Mouse (Mus musculus) Patski (cell line): ENCODE data around the gene Gm6034. TPM values are rescaled to one million over a fixed set of nuclear protein-coding genes. Genes with fewer than 3 reads are reported as not detected.
"Not testable (repeated sequence)": the region's sequence is repeated elsewhere in the genome, so short reads cannot be mapped to it uniquely, and the experiment has no call there.

Source experiments
- ATAC-seq: fragments of 100-300 bp; one replicate; pipeline ENCODE4 v1.8.0; 2021
- CTCF ChIA-PET: fragments of 350-600 bp; sonication (Branson Sonifier 250); formaldehyde crosslinking; loops from one replicate; lab custom pipeline; 2022; ENCODE audit warnings: inconsistent platforms; lab: Charles Lee
- POLR2A ChIA-PET: fragments of 350-600 bp; sonication (Branson Sonifier 250); formaldehyde crosslinking; loops from one replicate; lab custom pipeline; 2022; ENCODE audit warnings: antibody characterized with exemption, inconsistent platforms; lab: Charles Lee
- DNase-seq: peaks from one replicate; pipeline ENCODE4 v3.0.0-alpha.2; 2011; ENCODE audit warnings: low read depth, low spot score
- H3K27me3 ChIP-seq: fragments of 371-371 bp; one replicate; pipeline ENCODE4 v1.5.1; 2021
- CTCF ChIP-seq: fragments of 100-300 bp; IDR thresholded peaks from one replicate; pipeline ENCODE4 v1.5.1; 2021
- in situ Hi-C: fragments of 300-500 bp; cut with MboI; formaldehyde crosslinking; loops from 3 replicates; pipeline ENCODE4 v1.11.1; 2018; ENCODE audit warnings: low pct_unique_long_range_greater_than_20kb, mixed read lengths
- polyA plus RNA-seq: library from polyadenylated mRNA; unstranded; gene quantifications from one replicate; pipeline ENCODE4 v1.2.3, GENCODE M21; 2021

Gm6034 gene
- polyA plus RNA-seq, 1 experiment from 2014 or later = not detected

DNA sequence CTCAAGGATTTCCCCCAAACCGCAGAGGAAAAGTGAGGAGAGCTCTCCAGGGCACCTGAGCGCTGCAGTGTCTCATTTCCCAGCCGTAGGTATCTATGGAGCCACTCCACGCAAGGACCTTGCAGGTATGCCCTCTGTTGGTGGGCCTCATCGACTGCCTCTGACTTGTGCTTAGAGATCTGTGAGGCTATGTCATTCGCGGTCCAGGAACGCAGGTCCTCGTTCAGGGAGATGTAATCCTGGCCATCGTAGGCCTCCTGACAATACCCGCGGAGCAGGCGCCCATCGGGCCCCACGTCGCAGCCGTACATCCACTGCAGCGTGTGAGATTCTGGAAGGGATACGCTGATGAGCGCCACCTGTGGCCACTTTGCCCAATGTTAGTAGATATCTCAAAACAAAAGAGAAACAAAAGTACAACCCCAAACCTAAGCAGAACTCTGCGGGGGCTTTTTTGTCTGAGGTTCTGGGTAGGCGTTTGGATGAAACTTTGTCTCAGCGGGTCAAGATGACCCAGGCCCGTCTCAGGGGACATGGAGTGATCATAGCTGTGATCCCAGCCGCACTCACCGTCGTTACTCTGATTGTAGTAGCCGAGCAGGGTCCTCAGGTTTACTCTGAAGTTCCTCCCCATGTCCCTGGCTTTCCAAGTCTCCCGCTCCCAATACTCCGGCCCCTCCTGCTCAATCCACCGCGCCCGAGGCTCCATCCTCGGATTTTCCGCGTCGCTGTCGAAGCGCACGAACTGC is 11.0 kb upstream of the Gm6034 start:
- in situ Hi-C loops = loop anchor here (10.0 kb wide), 1 partner anchor 83 kb away; no protein-coding TSS in a partner anchor
- CTCF ChIA-PET = interaction anchor here (0.9 to 3.1 kb wide), 3 partner anchors 11 to 31 kb away, joined by 3 to 12 read pairs (median 6); partner anchors contain the start of gene H2-T24
- POLR2A ChIA-PET = interaction anchor here (0.7 kb wide), 1 partner anchor 33 kb away, joined by 3 read pairs; no protein-coding TSS in a partner anchor
- not testable (repeated sequence) for DNase-seq, H3K27me3 ChIP-seq
- ATAC-seq = peak; percentile 66
- peak; percentile 76 for TF ChIP-seq CTCF

DNA sequence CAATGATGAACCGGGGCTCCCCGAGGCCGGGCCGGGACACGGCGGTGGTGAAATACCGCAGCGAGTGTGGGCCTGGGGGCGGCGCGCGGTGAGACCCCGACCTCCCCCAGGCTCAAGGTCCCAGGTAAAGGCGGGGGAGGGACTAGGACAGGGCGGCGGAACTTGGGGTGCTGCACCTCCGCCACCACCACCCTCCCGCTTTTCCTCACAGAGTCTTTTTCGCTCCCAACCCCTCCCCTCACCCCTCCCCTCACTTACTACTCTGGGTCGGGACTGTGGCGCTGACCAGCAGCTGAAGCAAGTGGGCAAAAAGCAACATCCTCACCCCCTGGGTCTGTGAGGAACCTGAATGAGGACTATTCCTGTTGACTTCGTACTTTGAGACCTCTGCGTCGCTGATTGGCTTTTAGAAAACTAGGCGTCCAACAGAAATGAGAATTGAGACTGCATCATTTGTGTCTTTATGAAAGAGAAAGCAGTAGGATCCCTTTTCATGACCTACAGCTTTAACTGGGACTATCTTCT is 10.3 kb upstream of the Gm6034 start, which contains the start of gene H2-T23:
H2-T23 (minus strand) TSS at position 505 of the 525 bp plus-strand sequence.
- DNase-seq, POLR2A ChIA-PET, H3K27me3 ChIP-seq: not testable (repeated sequence)
- in situ Hi-C loops = loop anchor here (10.0 kb wide), 1 partner anchor 82 kb away; no protein-coding TSS in a partner anchor
- peak; percentile 50 for ATAC-seq
- CTCF ChIA-PET = interaction anchor here (1.2 to 3.1 kb wide), 2 partner anchors 32 to 35 kb away, joined by 4 to 12 read pairs; no protein-coding TSS in a partner anchor

GRCm38 (mm10) chr17:36034524-36034923 is 8.2 kb upstream of the Gm6034 start:
- H3K27me3 ChIP-seq, DNase-seq, POLR2A ChIA-PET, ATAC-seq: not testable (repeated sequence)
- in situ Hi-C loops = loop anchor here (10.0 kb wide), 1 partner anchor 80 kb away; no protein-coding TSS in a partner anchor
- CTCF ChIA-PET = interaction anchor here (0.8 to 3.6 kb wide), 6 partner anchors 14 to 97 kb away, joined by 3 to 15 read pairs (median 6); partner anchors contain the start of gene H2-T24

DNA sequence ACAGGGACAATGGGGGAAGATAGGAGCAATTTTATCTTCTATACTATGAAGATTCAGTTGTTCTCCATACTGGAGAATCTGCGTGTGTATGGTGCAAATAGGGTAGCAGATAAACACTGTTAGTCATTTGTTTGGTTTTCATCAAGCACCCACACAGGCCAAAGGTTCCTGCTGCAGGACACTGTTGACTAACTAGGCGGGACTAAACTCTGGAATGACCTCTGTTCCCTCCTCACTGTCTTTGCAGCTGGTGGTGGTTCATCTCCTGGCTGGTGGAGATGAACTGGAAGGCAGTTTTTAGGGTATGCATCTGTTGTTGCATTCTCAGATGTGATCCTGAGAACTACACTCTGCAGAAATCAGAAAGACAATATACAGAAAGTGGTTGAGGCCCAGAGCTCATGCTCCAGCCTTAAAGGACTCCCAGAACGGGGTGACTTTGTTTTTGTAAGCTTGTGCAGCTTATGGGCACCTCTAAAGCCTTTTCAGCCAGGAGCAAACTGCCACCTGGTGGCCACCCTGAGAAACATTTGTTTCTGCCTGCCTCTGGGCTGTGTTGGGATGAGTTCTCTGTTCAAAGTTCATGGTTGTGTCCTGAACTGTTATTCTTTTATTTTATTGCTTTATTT is 7.6 kb upstream of the Gm6034 start:
- peak; percentile 63 for TF ChIP-seq CTCF
- H3K27me3 ChIP-seq, POLR2A ChIA-PET, DNase-seq, ATAC-seq: not testable (repeated sequence)
- in situ Hi-C loops = loop anchor here (10.0 kb wide), 1 partner anchor 80 kb away; no protein-coding TSS in a partner anchor
- CTCF ChIA-PET = interaction anchor here (0.8 to 3.6 kb wide), 7 partner anchors 14 to 97 kb away, joined by 3 to 15 read pairs (median 5); partner anchors contain the start of gene H2-T24

DNA sequence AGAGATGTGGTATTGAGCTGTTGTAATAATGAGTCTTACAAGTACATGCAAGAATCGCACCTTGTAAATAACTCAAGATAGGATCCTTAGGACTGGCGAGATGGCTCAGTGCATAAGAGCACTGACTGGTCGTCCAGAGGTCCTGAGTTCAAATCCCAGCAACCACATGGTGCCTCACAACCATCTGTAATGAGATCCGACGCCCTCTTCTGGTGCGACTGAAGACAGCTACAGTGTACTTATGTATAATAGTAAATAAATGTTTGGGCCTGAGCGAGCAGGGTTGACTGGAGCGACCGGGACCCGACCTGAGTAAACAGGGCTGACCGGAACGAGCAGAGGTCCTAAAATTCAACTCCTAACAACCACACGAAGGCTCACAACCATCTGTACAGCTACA is 6.6 kb upstream of the Gm6034 start:
- H3K27me3 ChIP-seq, ATAC-seq, DNase-seq, POLR2A ChIA-PET: not testable (repeated sequence)
- CTCF ChIA-PET = interaction anchor here (0.8 to 3.6 kb wide), 4 partner anchors 24 to 78 kb away, joined by 3 to 15 read pairs (median 4); no protein-coding TSS in a partner anchor
- in situ Hi-C loops = loop anchor here (10.0 kb wide), 1 partner anchor 79 kb away; no protein-coding TSS in a partner anchor

DNA sequence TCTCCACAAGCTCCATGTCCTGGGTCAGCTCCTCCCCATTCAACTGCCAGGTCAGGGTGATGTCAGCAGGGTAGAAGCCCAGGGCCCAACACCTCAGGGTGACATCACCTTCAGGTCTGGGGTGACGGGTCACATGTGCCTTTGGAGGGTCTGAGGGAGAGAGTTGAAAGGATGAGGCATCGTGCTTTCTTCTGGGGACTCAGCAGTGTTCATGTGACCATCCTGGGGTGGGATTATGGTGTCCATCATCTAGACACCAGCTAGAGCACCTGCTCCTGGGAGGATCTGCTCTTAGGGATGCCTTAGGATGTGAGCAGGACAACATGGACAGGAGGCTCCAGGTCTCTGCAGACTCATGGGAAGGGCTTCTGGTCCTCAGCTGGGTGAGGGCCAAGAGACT is 2.2 kb upstream of the Gm6034 start:
- POLR2A ChIA-PET, DNase-seq, in situ Hi-C loops, ATAC-seq, H3K27me3 ChIP-seq, CTCF ChIA-PET: not testable (repeated sequence)

- DNase-seq, POLR2A ChIA-PET, CTCF ChIA-PET, H3K27me3 ChIP-seq, in situ Hi-C loops: not testable (repeated sequence)
- ATAC-seq = peak; percentile 60
These were observed 706 bp upstream of the Gm6034 start for GRCm38 (mm10) chr17:36042055-36042454.

GRCm38 (mm10) chr17:36043286-36043685 is 525 bp downstream of the Gm6034 start:
- no peaks in the 10 kb centered on the region for H3K27me3 ChIP-seq
- no peak for TF ChIP-seq CTCF
- CTCF ChIA-PET = interaction anchor here (0.9 to 2.2 kb wide), 3 partner anchors 17 to 50 kb away, joined by 3 to 8 read pairs (median 4); no protein-coding TSS in a partner anchor
- in situ Hi-C loops = no loop called here
- DNase-seq (no peak), ATAC-seq (no peak)
- POLR2A ChIA-PET = no interaction called here

DNA sequence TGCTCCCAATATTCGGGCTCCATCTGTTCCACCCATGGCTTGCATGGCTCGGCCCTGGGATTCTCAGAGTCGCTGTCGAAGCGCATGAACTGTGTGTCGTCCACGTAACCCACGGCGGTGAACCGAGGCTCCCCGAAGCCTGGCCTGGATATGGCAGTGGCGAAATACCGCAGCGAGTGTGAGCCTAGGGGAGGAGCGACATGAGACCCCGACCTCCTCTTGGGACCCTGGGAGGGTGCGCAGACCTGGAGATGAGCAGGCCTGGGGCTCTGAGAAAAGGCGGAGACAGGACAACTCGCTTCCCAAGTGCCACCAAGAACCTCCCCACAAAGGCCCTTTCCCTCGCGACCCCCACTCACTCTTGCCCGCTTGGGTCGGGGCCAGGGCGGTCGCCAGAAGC is 15.2 kb downstream of the Gm6034 start:
- DNase-seq, in situ Hi-C loops, H3K27me3 ChIP-seq, CTCF ChIA-PET, POLR2A ChIA-PET, ATAC-seq: not testable (repeated sequence)

DNA sequence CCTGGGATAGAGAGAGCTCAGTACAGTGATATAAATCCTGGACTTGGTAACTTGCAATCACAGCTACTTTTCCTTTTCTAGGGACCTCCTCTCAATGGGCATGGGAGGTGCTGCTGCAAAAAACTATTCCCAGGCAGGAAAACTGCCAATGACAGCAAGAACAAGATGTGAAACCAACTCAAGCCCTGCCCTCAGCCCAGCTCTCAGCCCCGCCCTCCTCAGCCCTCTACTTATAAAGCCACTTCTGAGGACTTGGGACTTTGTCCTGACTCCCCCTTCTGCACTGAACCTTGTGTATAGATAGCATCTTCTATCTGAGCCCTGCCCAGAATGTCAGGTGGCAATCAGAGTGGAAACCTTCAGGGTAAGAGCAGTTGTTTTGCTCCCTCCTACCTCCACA is 15.6 kb downstream of the Gm6034 start, which contains the start of gene Gm11127:
Gm11127 (minus strand) TSS at position 10 of the 400 bp plus-strand sequence.
- CTCF ChIA-PET, in situ Hi-C loops, DNase-seq, ATAC-seq, H3K27me3 ChIP-seq, POLR2A ChIA-PET: not testable (repeated sequence)
